Comparison of ENCODE assay signal across 19 mouse cellular contexts in genomic region chr17:7678898-7679297, GRCm38 (mm10).
DNase-seq lines count a peak whose midpoint lies in the region; ATAC-seq and TF ChIP-seq lines count a peak whose summit lies in the region.
"Had no signal": no experiment of that assay in that cellular context is flagged by ENCODE, and none has a peak within 500 bp of the region (broad histone marks: within the 10 kb centered on the region; RNA-seq: fewer than 3 reads in every experiment).

No protein-coding gene starts in this region.

- H3K27me3 ChIP-seq in kidney, adult 2 months (replicated peaks; ENCODE audit: control insufficient read depth, insufficient read depth, low read length): no peaks in the 10 kb centered on the region; the same call in 1 of the 2 replicates
- H3K27me3 ChIP-seq in lung, embryonic 16.5 days (ENCODE audit: control insufficient read depth, insufficient read depth, low read depth, low read length): no peaks in the 10 kb centered on the region
- H3K27me3 ChIP-seq in heart, embryonic 10.5 days (ENCODE audit: insufficient read depth, poor library complexity, severe bottlenecking): 0 out of 2 replicates have a peak, but pooled peaks cover 2% of the 10 kb centered on the region
- H3K27me3 ChIP-seq: heart, embryonic 13.5 days; hindbrain, embryonic 13.5 days; liver, embryonic 13.5 days had no signal

- no peak overlapping the region for H3K4me2 ChIP-seq in lung, embryonic 16.5 days (ENCODE audit: low read depth, low read length)
- H3K4me2 ChIP-seq: heart, embryonic 13.5 days; hindbrain, embryonic 13.5 days; liver, embryonic 13.5 days; midbrain, embryonic 11.5 days had no signal

- TF ChIP-seq CTCF in kidney, adult 2 months (conservative IDR thresholded peaks at IDR 0.05; ENCODE audit: insufficient read depth, insufficient read length, low read depth, low read length): no peak

- H3K36me3 ChIP-seq in kidney, adult 2 months (ENCODE audit: control insufficient read depth, insufficient read depth, low read length): no peaks in the 10 kb centered on the region
- H3K36me3 ChIP-seq in lung, embryonic 16.5 days (ENCODE audit: control insufficient read depth, insufficient read depth, low read length): no peaks in the 10 kb centered on the region
- H3K36me3 ChIP-seq in heart, embryonic 10.5 days: no peaks in the 10 kb centered on the region
- H3K36me3 ChIP-seq: forebrain, embryonic 10.5 days; heart, embryonic 13.5 days; hindbrain, embryonic 13.5 days; liver, embryonic 13.5 days had no signal

- no peak overlapping the region for H3K27ac ChIP-seq in kidney, adult 2 months (ENCODE audit: insufficient read depth, low read depth, low read length)
- no peak overlapping the region for H3K27ac ChIP-seq in lung, embryonic 16.5 days (ENCODE audit: low read length)
- H3K27ac ChIP-seq in heart, embryonic 10.5 days: no peak overlapping the region
- H3K27ac ChIP-seq: forebrain, embryonic 10.5 days; hindbrain, embryonic 13.5 days; liver, embryonic 13.5 days had no signal

- no peaks in the 10 kb centered on the region for H3K4me1 ChIP-seq in kidney, adult 2 months (ENCODE audit: control insufficient read depth, insufficient read depth, low read length)
- no peaks in the 10 kb centered on the region for H3K4me1 ChIP-seq in lung, embryonic 16.5 days (replicated peaks; ENCODE audit: control insufficient read depth, insufficient read depth, low read length)
- H3K4me1 ChIP-seq in heart, embryonic 10.5 days: no peaks in the 10 kb centered on the region
- H3K4me1 ChIP-seq: forebrain, embryonic 10.5 days; heart, embryonic 13.5 days; hindbrain, embryonic 13.5 days; liver, embryonic 13.5 days had no signal

- no peaks in the 10 kb centered on the region for H3K9me3 ChIP-seq in lung, embryonic 16.5 days (ENCODE audit: control insufficient read depth, low read length)
- no peaks in the 10 kb centered on the region for H3K9me3 ChIP-seq in heart, embryonic 10.5 days
- H3K9me3 ChIP-seq: forebrain, embryonic 10.5 days; heart, embryonic 13.5 days; hindbrain, embryonic 13.5 days; liver, embryonic 13.5 days had no signal

- no peak for TF ChIP-seq POLR2A in kidney, adult 2 months (IDR thresholded peaks at IDR 0.05; ENCODE audit: low read depth, low read length)

- DNase-seq in kidney, adult 2 months: peak; percentile 4
- no peak for DNase-seq in kidney, adult 8-10 months
- DNase-seq in lung, postnatal 14 days: no peak
- peak; percentile 54 for DNase-seq in heart, embryonic 10.5 days (ENCODE audit: low spot score)
- peak; percentile 54 for DNase-seq in heart, postnatal 4 days
- no peak for DNase-seq in thymus, postnatal 36 days
- DNase-seq in gastrocnemius, adult 18-20 months (ENCODE audit: low spot score): no peak
- DNase-seq: B cell, adult 2 months; cerebellum, adult 2 months; forebrain, postnatal 0 days; liver, embryonic 13.5 days; retina, postnatal 1 day; right cerebral cortex, postnatal 4 days had no signal

- H3K9ac ChIP-seq in lung, embryonic 16.5 days (ENCODE audit: low read length): no peak overlapping the region
- H3K9ac ChIP-seq: forebrain, postnatal 0 days; heart, embryonic 13.5 days; hindbrain, embryonic 13.5 days; liver, embryonic 13.5 days had no signal

- 65% methylated on average over 9 of the region's 9 CpGs for WGBS in kidney, adult 2 months
- 53% methylated on average over 9 of the region's 9 CpGs for WGBS in lung, embryonic 16.5 days
- 64% methylated on average over 9 of the region's 9 CpGs for WGBS in heart, embryonic 10.5 days

- peak; percentile 59 for ATAC-seq in lung, embryonic 16.5 days (ENCODE audit: low read depth)
- ATAC-seq: forebrain, postnatal 0 days; inflammation-experienced regulatory T-cells, adult 6 months had no signal

- no peak overlapping the region for H3K4me3 ChIP-seq in kidney, adult 2 months (ENCODE audit: insufficient read depth, low read depth, low read length)
- no peak overlapping the region for H3K4me3 ChIP-seq in lung, embryonic 16.5 days (ENCODE audit: low read length)
- H3K4me3 ChIP-seq in heart, embryonic 10.5 days: no peak overlapping the region
- H3K4me3 ChIP-seq: forebrain, embryonic 10.5 days; heart, embryonic 13.5 days; hindbrain, embryonic 13.5 days; liver, embryonic 13.5 days had no signal

Comparison
In these comparisons a context has a peak if more than half of its experiments do, and no peak if none do; other contexts are left out.
1. DNase-seq: peak in kidney, adult 2 months (single experiment), heart, embryonic 10.5 days (single experiment) and heart, postnatal 4 days (single experiment); none in kidney, adult 8-10 months (0 of 2), lung, postnatal 14 days (single experiment), thymus, postnatal 36 days (0 of 2) and gastrocnemius, adult 18-20 months (single experiment).